Mouse (Mus musculus): Measurements from ENCODE around the gene Thap3. TPM values are rescaled to one million over a fixed set of nuclear protein-coding genes. Genes with fewer than 3 reads are reported as not detected.
A peak's percentile ranks its signal among the peaks of the same experiment; 100 is the strongest.
"Not testable (repeated sequence)": the region's sequence is repeated elsewhere in the genome, so short reads cannot be mapped to it uniquely, and the experiment has no call there.

The Thap3 gene
- polyA plus RNA-seq (2014; fragmentation: Nextera tagmentation; extraction: Ambion mirVana) = 29.7 and 30.0 TPM in 2 replicates

DNA sequence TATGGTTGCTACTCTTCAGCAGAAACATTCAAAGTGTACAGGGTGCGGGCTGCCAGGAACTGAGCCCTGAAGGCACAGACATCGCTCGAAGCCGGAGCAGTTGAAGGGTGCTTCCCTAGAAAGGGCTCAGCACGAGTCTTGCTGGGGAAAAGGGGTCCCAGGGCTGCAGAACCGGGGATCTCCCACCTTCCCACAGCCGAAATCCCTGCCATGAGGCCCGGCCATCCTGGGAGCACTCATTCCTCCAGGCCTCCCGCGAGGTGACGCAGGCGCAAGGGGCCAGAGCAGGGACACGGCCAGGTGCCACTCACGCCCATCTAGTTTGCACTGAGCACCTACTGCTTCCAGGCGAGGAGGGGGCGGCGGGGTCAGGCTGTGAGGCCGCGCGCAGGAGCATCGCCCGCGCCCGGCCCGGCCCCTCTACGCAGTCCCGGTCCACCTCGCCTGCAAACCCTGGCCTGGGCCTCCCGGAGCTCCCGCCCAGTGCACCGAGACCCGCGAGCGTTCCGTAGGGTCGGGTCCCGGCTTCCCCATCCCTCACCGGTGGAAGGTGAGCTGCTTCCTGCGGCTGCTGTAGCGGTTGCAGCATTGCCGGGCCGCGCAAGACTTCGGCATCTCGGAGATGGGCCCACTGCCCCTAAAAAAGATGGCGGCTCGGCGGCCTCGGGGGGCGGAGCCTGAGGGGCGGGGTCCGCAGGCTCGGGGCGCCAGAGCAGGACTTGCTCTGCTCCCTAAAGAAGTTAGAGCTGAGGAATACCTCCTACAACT lies at the start of gene Thap3:
Gene Thap3, minus strand, starts transcription at position 656 of the 768 bp plus-strand sequence.
- Histone ChIP-seq H3K4me2 (ENCODE audit: low read length) (peak within 1 kb of the TSS; percentile 63), H3K27ac (ENCODE audit: low read depth, low read length) (peak within 1 kb of the TSS; percentile 76; the same call in 1 of the 2 replicates)
- 1% methylated on average over 52 of the region's 54 CpGs for WGBS

GRCm38 (mm10) chr4:152038225-152038984 lies 49.6 kb upstream of the Thap3 start, which contains the start of gene Tas1r1:
Gene Tas1r1 (minus strand): TSS chr4:152038568.
- ATAC-seq = 0 out of 2 replicates have a peak, but pooled peaks have one; percentile 8
- H3K4me3 ChIP-seq (ENCODE audit: low read depth, low read length) = peak within 1 kb of the TSS; percentile 99
- H3K4me1 ChIP-seq (ENCODE audit: control insufficient read depth, insufficient read depth, low read length) = peaks cover 7% of the 10 kb centered on the region
- H3K9me3 ChIP-seq (replicated peaks; ENCODE audit: control insufficient read depth, low read length) = no peaks in the 10 kb centered on the region
- H3K27ac ChIP-seq (ENCODE audit: low read depth, low read length) = no peak within 1 kb of the TSS
- peaks cover 25% of the 10 kb centered on the region for H3K36me3 ChIP-seq (ENCODE audit: control insufficient read depth, insufficient read depth, low read length)
- peak within 1 kb of the TSS; percentile 84 for H3K4me2 ChIP-seq (ENCODE audit: low read length)
- no peaks in the 10 kb centered on the region for H3K27me3 ChIP-seq (replicated peaks; ENCODE audit: control insufficient read depth, insufficient read depth, low read length)
- 47% methylated on average over 10 of the region's 10 CpGs for WGBS
- peak within 1 kb of the TSS; percentile 91 for H3K9ac ChIP-seq (ENCODE audit: low read length)
- DNase-seq (ENCODE audit: low spot score) = no peak

More for the DNA sequence above, at the start of gene Thap3:
- Histone ChIP-seq H3K27me3 (replicated peaks; ENCODE audit: control insufficient read depth, insufficient read depth, low read length) (no peaks in the 10 kb centered on the region), H3K9me3 (replicated peaks; ENCODE audit: control insufficient read depth, low read length) (no peaks in the 10 kb centered on the region), H3K4me3 (ENCODE audit: low read depth, low read length) (peak within 1 kb of the TSS; percentile 77), H3K9ac (ENCODE audit: low read length) (peak within 1 kb of the TSS; percentile 96), H3K4me1 (ENCODE audit: control insufficient read depth, insufficient read depth, low read length) (no peaks in the 10 kb centered on the region), H3K36me3 (ENCODE audit: control insufficient read depth, insufficient read depth, low read length) (peaks cover 37% of the 10 kb centered on the region)
- DNase-seq (ENCODE audit: low spot score) = peak; percentile 80
- ATAC-seq = peak; percentile 86

DNA sequence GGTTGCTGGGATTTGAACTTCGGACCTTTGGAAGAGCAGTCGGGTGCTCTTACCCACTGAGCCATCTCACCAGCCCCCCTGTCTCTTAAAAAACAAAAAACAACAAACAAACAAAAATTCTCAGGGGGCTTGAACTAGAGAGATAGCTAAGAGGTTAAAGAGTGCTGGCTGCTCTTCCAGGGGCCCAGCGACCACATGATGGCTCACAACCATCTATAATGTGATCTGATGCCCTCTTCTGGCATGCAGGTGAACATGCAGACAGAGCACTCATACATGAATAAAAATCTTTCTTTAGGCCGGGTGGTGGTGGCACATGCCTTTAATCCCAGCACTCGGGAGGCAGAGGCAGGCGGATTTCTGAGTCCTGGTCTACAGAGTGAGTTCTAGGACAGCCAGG lies 47.7 kb upstream of the Thap3 start:
- H3K4me3 ChIP-seq (ENCODE audit: low read depth, low read length); ATAC-seq; H3K27me3 ChIP-seq (replicated peaks; ENCODE audit: control insufficient read depth, insufficient read depth, low read length); H3K4me1 ChIP-seq (ENCODE audit: control insufficient read depth, insufficient read depth, low read length); H3K9ac ChIP-seq (ENCODE audit: low read length); DNase-seq (ENCODE audit: low spot score); H3K9me3 ChIP-seq (replicated peaks; ENCODE audit: control insufficient read depth, low read length); H3K27ac ChIP-seq (ENCODE audit: low read depth, low read length); H3K4me2 ChIP-seq (ENCODE audit: low read length); H3K36me3 ChIP-seq (ENCODE audit: control insufficient read depth, insufficient read depth, low read length): not testable (repeated sequence)
- WGBS = 87% methylated on average over 6 of the region's 6 CpGs

DNA sequence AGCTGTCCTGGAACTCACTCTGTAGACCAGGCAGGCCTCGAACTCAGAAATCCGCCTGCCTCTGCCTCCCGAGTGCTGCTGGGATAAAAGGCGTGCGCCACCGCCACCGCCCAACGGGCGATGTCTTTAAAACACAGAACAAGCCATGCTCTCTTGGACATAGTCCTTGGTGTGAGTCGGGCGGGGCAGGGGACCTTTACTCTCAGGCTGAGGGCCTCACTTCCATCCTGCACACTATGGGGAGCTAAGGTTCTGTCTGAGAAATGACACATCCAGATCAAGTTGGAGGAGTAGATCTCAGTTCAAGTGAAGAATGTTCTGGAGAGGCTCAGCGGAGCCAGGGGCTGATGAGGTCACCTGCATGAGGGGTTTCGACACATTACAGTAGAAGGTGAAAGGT lies 44.1 kb upstream of the Thap3 start:
- no peak overlapping the region for H3K4me3 ChIP-seq (ENCODE audit: low read depth, low read length)
- no peaks in the 10 kb centered on the region for H3K36me3 ChIP-seq (ENCODE audit: control insufficient read depth, insufficient read depth, low read length)
- no peak for DNase-seq (ENCODE audit: low spot score)
- no peak overlapping the region for H3K9ac ChIP-seq (ENCODE audit: low read length)
- H3K4me1 ChIP-seq (ENCODE audit: control insufficient read depth, insufficient read depth, low read length) = peaks cover 4% of the 10 kb centered on the region; the same call in 1 of the 2 replicates
- WGBS = 90% methylated on average over 13 of the region's 13 CpGs
- no peak overlapping the region for H3K27ac ChIP-seq (ENCODE audit: low read depth, low read length)
- H3K27me3 ChIP-seq (replicated peaks; ENCODE audit: control insufficient read depth, insufficient read depth, low read length) = no peaks in the 10 kb centered on the region
- no peak overlapping the region for H3K4me2 ChIP-seq (ENCODE audit: low read length)
- ATAC-seq = no peak
- no peaks in the 10 kb centered on the region for H3K9me3 ChIP-seq (replicated peaks; ENCODE audit: control insufficient read depth, low read length)

DNA sequence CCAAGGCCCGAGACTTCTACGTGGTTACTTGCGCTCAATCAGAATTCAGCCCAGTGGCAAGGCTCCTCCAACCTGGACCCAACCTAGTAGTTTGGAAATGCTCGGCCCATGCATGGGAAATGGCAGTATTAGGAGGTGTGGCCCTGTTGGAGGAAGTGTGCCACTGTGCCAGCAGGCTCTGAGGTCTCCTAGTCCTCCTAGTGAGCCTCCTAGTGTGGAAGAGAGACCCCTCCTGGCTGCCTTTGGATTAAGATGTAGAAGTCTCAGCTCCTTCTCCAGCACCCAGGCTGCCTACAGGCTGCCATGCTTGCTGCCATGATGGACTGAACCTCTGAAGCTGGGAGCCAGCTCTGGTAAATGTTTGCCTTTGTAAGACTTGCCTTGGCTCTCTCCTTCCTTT lies 41.2 kb upstream of the Thap3 start:
- ATAC-seq (no peak), DNase-seq (ENCODE audit: low spot score) (no peak)
- Histone ChIP-seq H3K9ac (ENCODE audit: low read length) (no peak overlapping the region), H3K27ac (ENCODE audit: low read depth, low read length) (no peak overlapping the region), H3K27me3 (replicated peaks; ENCODE audit: control insufficient read depth, insufficient read depth, low read length) (no peaks in the 10 kb centered on the region), H3K4me1 (ENCODE audit: control insufficient read depth, insufficient read depth, low read length) (peaks cover 16% of the 10 kb centered on the region), H3K36me3 (ENCODE audit: control insufficient read depth, insufficient read depth, low read length) (0 out of 2 replicates have a peak, but pooled peaks cover 4% of the 10 kb centered on the region), H3K9me3 (replicated peaks; ENCODE audit: control insufficient read depth, low read length) (no peaks in the 10 kb centered on the region), H3K4me2 (ENCODE audit: low read length) (no peak overlapping the region), H3K4me3 (ENCODE audit: low read depth, low read length) (no peak overlapping the region)
- 50% methylated on average over 4 of the region's 4 CpGs for WGBS

DNA sequence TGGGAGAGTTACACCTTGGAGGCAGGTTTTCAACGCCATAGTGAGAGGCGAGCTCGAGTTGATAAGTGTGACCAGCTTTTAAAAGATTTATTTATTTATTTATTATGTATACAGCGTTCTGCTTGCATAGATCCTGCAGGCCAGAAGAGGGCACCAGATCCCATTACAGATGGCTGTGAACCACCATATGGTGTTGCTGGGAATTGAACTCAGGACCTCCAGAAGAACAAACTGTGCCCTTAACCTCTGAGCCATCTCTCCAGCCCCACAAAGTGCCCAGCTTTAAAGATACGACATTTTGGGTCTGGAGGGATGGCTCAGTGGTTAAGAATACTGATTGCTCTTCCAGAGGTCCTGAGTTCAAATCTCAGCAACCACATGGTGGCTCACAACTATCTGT lies 40.3 kb upstream of the Thap3 start:
- Histone ChIP-seq H3K4me1 (ENCODE audit: control insufficient read depth, insufficient read depth, low read length) (peaks cover 16% of the 10 kb centered on the region), H3K36me3 (ENCODE audit: control insufficient read depth, insufficient read depth, low read length) (0 out of 2 replicates have a peak, but pooled peaks cover 4% of the 10 kb centered on the region), H3K27ac (ENCODE audit: low read depth, low read length) (no peak overlapping the region), H3K9me3 (replicated peaks; ENCODE audit: control insufficient read depth, low read length) (no peaks in the 10 kb centered on the region), H3K4me3 (ENCODE audit: low read depth, low read length) (no peak overlapping the region), H3K9ac (ENCODE audit: low read length) (no peak overlapping the region), H3K4me2 (ENCODE audit: low read length) (no peak overlapping the region), H3K27me3 (replicated peaks; ENCODE audit: control insufficient read depth, insufficient read depth, low read length) (no peaks in the 10 kb centered on the region)
- 38% methylated on average over 5 of the region's 5 CpGs for WGBS
- DNase-seq (ENCODE audit: low spot score) = no peak
- no peak for ATAC-seq

- Histone ChIP-seq H3K9ac (ENCODE audit: low read length) (peak overlapping the region; percentile 71), H3K9me3 (replicated peaks; ENCODE audit: control insufficient read depth, low read length) (no peaks in the 10 kb centered on the region), H3K4me1 (ENCODE audit: control insufficient read depth, insufficient read depth, low read length) (peaks cover 16% of the 10 kb centered on the region), H3K4me2 (ENCODE audit: low read length) (peak overlapping the region; percentile 91), H3K27ac (ENCODE audit: low read depth, low read length) (no peak overlapping the region), H3K36me3 (ENCODE audit: control insufficient read depth, insufficient read depth, low read length) (0 out of 2 replicates have a peak, but pooled peaks cover 10% of the 10 kb centered on the region), H3K27me3 (replicated peaks; ENCODE audit: control insufficient read depth, insufficient read depth, low read length) (no peaks in the 10 kb centered on the region), H3K4me3 (ENCODE audit: low read depth, low read length) (peak overlapping the region; percentile 67)
- WGBS = 73% methylated on average over 15 of the region's 15 CpGs
- DNase-seq (ENCODE audit: low spot score) = no peak
- ATAC-seq = no peak
Observed at GRCm38 (mm10) chr4:152028456-152028855, 39.7 kb upstream of the Thap3 start.

- Histone ChIP-seq H3K9me3 (replicated peaks; ENCODE audit: control insufficient read depth, low read length) (no peaks in the 10 kb centered on the region), H3K4me3 (ENCODE audit: low read depth, low read length) (peak within 1 kb of the TSS; percentile 67), H3K4me1 (ENCODE audit: control insufficient read depth, insufficient read depth, low read length) (peaks cover 16% of the 10 kb centered on the region), H3K27ac (ENCODE audit: low read depth, low read length) (0 out of 2 replicates have a peak within 1 kb of the TSS, but pooled peaks have one; percentile 21), H3K27me3 (replicated peaks; ENCODE audit: control insufficient read depth, insufficient read depth, low read length) (no peaks in the 10 kb centered on the region), H3K4me2 (ENCODE audit: low read length) (peak within 1 kb of the TSS; percentile 91), H3K36me3 (ENCODE audit: control insufficient read depth, insufficient read depth, low read length) (peaks cover 17% of the 10 kb centered on the region), H3K9ac (ENCODE audit: low read length) (peak within 1 kb of the TSS; percentile 77)
- peak; percentile 99 for DNase-seq (ENCODE audit: low spot score)
- WGBS = under 1% methylated on average over 35 of the region's 35 CpGs
- peak; percentile 99 for ATAC-seq
Observed at GRCm38 (mm10) chr4:152027524-152027923, 38.7 kb upstream of the Thap3 start, which contains the start of gene Zbtb48. Gene Zbtb48 (minus strand): TSS chr4:152027671.

Measured in forebrain, embryonic 14.5 days (tissue).